Mouse (Mus musculus) bone marrow, adult 2 months (tissue): ENCODE data around the gene L1cam.

Experiments used
- CTCF ChIP-seq: fragments of 200-500 bp; IDR thresholded peaks from 2 replicates; pipeline ENCODE4 v1.5.1; 2011; ENCODE audit warnings: low read length, control low read depth; ENCODE audit not compliant: control insufficient read depth, insufficient read depth
- POLR2A ChIP-seq: fragments of 200-500 bp; IDR thresholded peaks from 2 replicates; pipeline ENCODE4 v1.6.1; 2011; ENCODE audit warnings: low read depth, mild to moderate bottlenecking, control low read depth, low read length, borderline replicate concordance; ENCODE audit not compliant: control insufficient read depth

- TF ChIP-seq POLR2A (no peak), CTCF (no peak)
Observed at GRCm38 (mm10) chrX:73931871-73932270, 36.0 kb upstream of the L1cam start.
